Comparison of ENCODE assay signal across 9 mouse cellular contexts in the genomic region with DNA sequence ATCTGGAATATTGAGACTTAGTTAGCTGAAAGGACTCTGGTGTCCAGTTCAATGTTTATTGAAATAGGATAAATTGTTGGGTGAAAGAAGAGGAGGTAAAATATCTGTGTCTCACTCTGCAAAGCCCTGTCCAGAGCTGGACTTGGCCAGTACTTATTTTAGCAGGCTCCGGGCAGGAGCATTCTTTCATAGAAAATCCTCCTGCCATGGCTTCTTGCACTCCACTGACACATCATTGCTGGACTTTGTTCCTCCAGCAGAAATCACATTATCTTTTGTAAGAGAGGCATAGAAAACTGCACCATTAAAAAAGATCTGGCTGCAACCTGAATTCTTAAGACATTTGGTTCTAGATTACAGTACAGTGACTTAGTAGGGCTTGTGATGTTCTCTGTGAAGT.
DNase-seq lines count a peak whose midpoint lies in the region; ATAC-seq and TF ChIP-seq lines count a peak whose summit lies in the region.
"Had no signal": no experiment of that assay in that cellular context is flagged by ENCODE, and none has a peak within 500 bp of the region (broad histone marks: within the 10 kb centered on the region; RNA-seq: fewer than 3 reads in every experiment).

No protein-coding gene starts in this region.

- H3K4me2 ChIP-seq in heart, embryonic 13.5 days = peak overlapping the region; percentile 57
- H3K4me2 ChIP-seq in heart, embryonic 16.5 days (ENCODE audit: low read depth, low read length) = peak overlapping the region; percentile 47; the same call in 1 of the 2 replicates
- 0 out of 2 replicates have a peak overlapping the region, but pooled peaks have one; percentile 34 for H3K4me2 ChIP-seq in midbrain, embryonic 12.5 days (replicated peaks)

- WGBS in heart, embryonic 13.5 days = 32% methylated on average over 1 of the region's 1 CpGs
- 58% methylated on average over 1 of the region's 1 CpGs for WGBS in heart, embryonic 16.5 days
- WGBS in midbrain, embryonic 12.5 days = 15% methylated on average over 1 of the region's 1 CpGs

- H3K4me1 ChIP-seq in heart, embryonic 13.5 days = peaks cover 57% of the 10 kb centered on the region
- H3K4me1 ChIP-seq in cortical plate, adult 2 months (ENCODE audit: control insufficient read depth, insufficient read depth, low read length) = peaks cover 6% of the 10 kb centered on the region
- peaks cover 50% of the 10 kb centered on the region for H3K4me1 ChIP-seq in heart, embryonic 16.5 days (ENCODE audit: control insufficient read depth, insufficient read depth, low read length)
- peaks cover 45% of the 10 kb centered on the region for H3K4me1 ChIP-seq in midbrain, embryonic 12.5 days

- TF ChIP-seq CTCF in cortical plate, adult 2 months (IDR thresholded peaks at IDR 0.05; ENCODE audit: extremely low read depth, insufficient read depth, low read length) = no peak

- H3K9me3 ChIP-seq in heart, embryonic 13.5 days = no peaks in the 10 kb centered on the region
- no peaks in the 10 kb centered on the region for H3K9me3 ChIP-seq in heart, embryonic 16.5 days (replicated peaks; ENCODE audit: control insufficient read depth, low read length)
- no peaks in the 10 kb centered on the region for H3K9me3 ChIP-seq in midbrain, embryonic 12.5 days

- no peak for DNase-seq in heart, postnatal 25 days (ENCODE audit: low spot score)
- no peak for DNase-seq in layer of hippocampus, adult 8-10 months (ENCODE audit: low spot score in 2 of 2)
- DNase-seq in layer of hippocampus, adult 9-10 months (ENCODE audit: low spot score) = no peak
- no peak for DNase-seq in urinary bladder, postnatal 14 days (ENCODE audit: low spot score)
- DNase-seq: thymus, postnatal 14 days had no signal

- no peaks in the 10 kb centered on the region for H3K27me3 ChIP-seq in heart, embryonic 13.5 days (replicated peaks)
- H3K27me3 ChIP-seq in heart, embryonic 16.5 days (ENCODE audit: control insufficient read depth, insufficient read depth, low read length) = no peaks in the 10 kb centered on the region
- no peaks in the 10 kb centered on the region for H3K27me3 ChIP-seq in midbrain, embryonic 12.5 days

- peak overlapping the region; percentile 87 for H3K27ac ChIP-seq in heart, embryonic 13.5 days (replicated peaks)
- H3K27ac ChIP-seq in cortical plate, adult 2 months (ENCODE audit: insufficient read depth, low read length) = 0 out of 2 replicates have a peak overlapping the region, but pooled peaks have one; percentile 64
- H3K27ac ChIP-seq in heart, embryonic 16.5 days (ENCODE audit: low read length) = peak overlapping the region; percentile 68
- H3K27ac ChIP-seq in midbrain, embryonic 12.5 days (replicated peaks) = peak overlapping the region; percentile 90

- no peak overlapping the region for H3K4me3 ChIP-seq in heart, embryonic 13.5 days
- H3K4me3 ChIP-seq in cortical plate, adult 2 months (ENCODE audit: insufficient read depth, low read length) = no peak overlapping the region
- H3K4me3 ChIP-seq in heart, embryonic 16.5 days (ENCODE audit: low read length) = no peak overlapping the region
- H3K4me3 ChIP-seq in midbrain, embryonic 12.5 days = no peak overlapping the region

- H3K9ac ChIP-seq in heart, embryonic 13.5 days = peak overlapping the region; percentile 21; the same call in 1 of the 2 replicates
- H3K9ac ChIP-seq in heart, embryonic 16.5 days (ENCODE audit: low read length) = no peak overlapping the region
- H3K9ac ChIP-seq in midbrain, embryonic 12.5 days (replicated peaks) = no peak overlapping the region

- ATAC-seq in heart, embryonic 13.5 days (ENCODE audit: extremely low read depth, insufficient number of reproducible peaks, low FRiP score, low TSS enrichment) = no peak
- ATAC-seq in heart, embryonic 16.5 days (replicated peaks; ENCODE audit: extremely low read depth, insufficient read depth, low FRiP score) = no peak
- no peak for ATAC-seq in midbrain, embryonic 12.5 days (ENCODE audit: low FRiP score, low read depth)

- no peak for TF ChIP-seq POLR2A in cortical plate, adult 2 months (IDR thresholded peaks at IDR 0.05; ENCODE audit: extremely low read depth, insufficient read depth, low read length)

- intact Hi-C loops in heart, postnatal 25 days (cut with DNase I) = loop anchor here (5.0 kb wide), 1 partner anchor 36 kb away; no protein-coding TSS in a partner anchor

- H3K36me3 ChIP-seq in heart, embryonic 13.5 days = peaks cover 39% of the 10 kb centered on the region
- H3K36me3 ChIP-seq in heart, embryonic 16.5 days (ENCODE audit: control insufficient read depth, insufficient read depth) = peaks cover 35% of the 10 kb centered on the region
- peaks cover 55% of the 10 kb centered on the region for H3K36me3 ChIP-seq in midbrain, embryonic 12.5 days
